Mouse (Mus musculus): Measurements from ENCODE around the gene Dab1. TPM values are rescaled to one million over a fixed set of nuclear protein-coding genes. Genes with fewer than 3 reads are reported as not detected.

The Dab1 gene
- polyA plus RNA-seq, 2 experiments: 0.19 to 0.34 TPM

- no peaks in the 10 kb centered on the region for H3K27me3 ChIP-seq (ENCODE audit: control insufficient read depth, insufficient read depth, low read length)
- no peak for ATAC-seq (ENCODE audit: insufficient read depth)
- H3K36me3 ChIP-seq (replicated peaks; ENCODE audit: control insufficient read depth, insufficient read depth, low read depth): no peaks in the 10 kb centered on the region
- no peaks in the 10 kb centered on the region for H3K9me3 ChIP-seq (ENCODE audit: control insufficient read depth, low read length)
- TF ChIP-seq CTCF (IDR thresholded peaks at IDR 0.05; ENCODE audit: low read depth) (no peak), EP300 (IDR thresholded peaks at IDR 0.05; ENCODE audit: low read depth) (no peak)
- H3K9ac ChIP-seq (replicated peaks): no peak overlapping the region
- DNase-seq (ENCODE audit: low read depth in 3 of 3, low spot score in 3 of 3): no peak
- H3K4me3 ChIP-seq (ENCODE audit: insufficient read depth in 1 of 2, low read depth in 2 of 2, low read length in 2 of 2): no peak overlapping the region
- 31% methylated on average over 3 of the region's 3 CpGs for WGBS (ENCODE audit: insufficient replicate concordance)
- H3K27ac ChIP-seq: no peak overlapping the region
- no peaks in the 10 kb centered on the region for H3K4me1 ChIP-seq (replicated peaks; ENCODE audit: control insufficient read depth in 2 of 2, insufficient read depth in 2 of 2, low read length in 1 of 2)
- no peak overlapping the region for H3K4me2 ChIP-seq (ENCODE audit: low read depth)
Measured at GRCm38 (mm10) chr4:103691717-103692116, 72.6 kb downstream of the Dab1 start.

- H3K36me3 ChIP-seq (replicated peaks; ENCODE audit: control insufficient read depth, insufficient read depth, low read depth): no peaks in the 10 kb centered on the region
- WGBS (ENCODE audit: insufficient replicate concordance): 38% methylated on average over 4 of the region's 4 CpGs
- no peak overlapping the region for H3K9ac ChIP-seq (replicated peaks)
- H3K4me1 ChIP-seq (replicated peaks; ENCODE audit: control insufficient read depth in 2 of 2, insufficient read depth in 2 of 2, low read length in 1 of 2): no peaks in the 10 kb centered on the region
- H3K4me2 ChIP-seq (ENCODE audit: low read depth): no peak overlapping the region
- ATAC-seq (ENCODE audit: insufficient read depth) (no peak), DNase-seq (ENCODE audit: low read depth in 3 of 3, low spot score in 3 of 3) (no peak)
- no peak overlapping the region for H3K27ac ChIP-seq
- TF ChIP-seq CTCF (IDR thresholded peaks at IDR 0.05; ENCODE audit: low read depth) (no peak), EP300 (IDR thresholded peaks at IDR 0.05; ENCODE audit: low read depth) (no peak)
- no peaks in the 10 kb centered on the region for H3K9me3 ChIP-seq (ENCODE audit: control insufficient read depth, low read length)
- H3K4me3 ChIP-seq (ENCODE audit: insufficient read depth in 1 of 2, low read depth in 2 of 2, low read length in 2 of 2): no peak overlapping the region
- H3K27me3 ChIP-seq (ENCODE audit: control insufficient read depth, insufficient read depth, low read length): no peaks in the 10 kb centered on the region
Measured at GRCm38 (mm10) chr4:103699755-103700154, 80.6 kb downstream of the Dab1 start.

GRCm38 (mm10) chr4:103700392-103700791, 81.2 kb downstream of the Dab1 start:
- ATAC-seq (ENCODE audit: insufficient read depth) (no peak), DNase-seq (ENCODE audit: low read depth in 3 of 3, low spot score in 3 of 3) (no peak)
- Histone ChIP-seq H3K9ac (replicated peaks) (no peak overlapping the region), H3K36me3 (replicated peaks; ENCODE audit: control insufficient read depth, insufficient read depth, low read depth) (no peaks in the 10 kb centered on the region), H3K9me3 (ENCODE audit: control insufficient read depth, low read length) (no peaks in the 10 kb centered on the region), H3K4me2 (ENCODE audit: low read depth) (no peak overlapping the region), H3K4me3 (ENCODE audit: insufficient read depth in 1 of 2, low read depth in 2 of 2, low read length in 2 of 2) (no peak overlapping the region), H3K4me1 (replicated peaks; ENCODE audit: control insufficient read depth in 2 of 2, insufficient read depth in 2 of 2, low read length in 1 of 2) (no peaks in the 10 kb centered on the region), H3K27ac (no peak overlapping the region), H3K27me3 (ENCODE audit: control insufficient read depth, insufficient read depth, low read length) (no peaks in the 10 kb centered on the region)
- no peak for TF ChIP-seq CTCF (IDR thresholded peaks at IDR 0.05; ENCODE audit: low read depth)
- no peak for TF ChIP-seq EP300 (IDR thresholded peaks at IDR 0.05; ENCODE audit: low read depth)
- WGBS (ENCODE audit: insufficient replicate concordance): 51% methylated on average over 6 of the region's 6 CpGs

GRCm38 (mm10) chr4:103702137-103702536, 83.0 kb downstream of the Dab1 start:
- peak in 1 of 3 experiments; percentile 6 for DNase-seq (ENCODE audit: low read depth in 3 of 3, low spot score in 3 of 3)
- H3K4me3 ChIP-seq (ENCODE audit: insufficient read depth in 1 of 2, low read depth in 2 of 2, low read length in 2 of 2): no peak overlapping the region
- H3K27me3 ChIP-seq (ENCODE audit: control insufficient read depth, insufficient read depth, low read length): no peaks in the 10 kb centered on the region
- no peaks in the 10 kb centered on the region for H3K9me3 ChIP-seq (ENCODE audit: control insufficient read depth, low read length)
- no peak overlapping the region for H3K9ac ChIP-seq (replicated peaks)
- TF ChIP-seq CTCF (IDR thresholded peaks at IDR 0.05; ENCODE audit: low read depth) (peak; percentile 42; the same call in 1 of the 2 replicates), EP300 (IDR thresholded peaks at IDR 0.05; ENCODE audit: low read depth) (no peak)
- WGBS (ENCODE audit: insufficient replicate concordance): 27% methylated on average over 3 of the region's 3 CpGs
- H3K27ac ChIP-seq: no peak overlapping the region
- H3K4me1 ChIP-seq (replicated peaks; ENCODE audit: control insufficient read depth in 2 of 2, insufficient read depth in 2 of 2, low read length in 1 of 2): no peaks in the 10 kb centered on the region
- no peak for ATAC-seq (ENCODE audit: insufficient read depth)
- no peaks in the 10 kb centered on the region for H3K36me3 ChIP-seq (replicated peaks; ENCODE audit: control insufficient read depth, insufficient read depth, low read depth)
- no peak overlapping the region for H3K4me2 ChIP-seq (ENCODE audit: low read depth)

- H3K9ac ChIP-seq (replicated peaks): no peak overlapping the region
- no peak overlapping the region for H3K27ac ChIP-seq
- no peaks in the 10 kb centered on the region for H3K9me3 ChIP-seq (ENCODE audit: control insufficient read depth, low read length)
- no peak for ATAC-seq (ENCODE audit: insufficient read depth)
- no peaks in the 10 kb centered on the region for H3K4me1 ChIP-seq (replicated peaks; ENCODE audit: control insufficient read depth in 2 of 2, insufficient read depth in 2 of 2, low read length in 1 of 2)
- no peak overlapping the region for H3K4me3 ChIP-seq (ENCODE audit: insufficient read depth in 1 of 2, low read depth in 2 of 2, low read length in 2 of 2)
- no peaks in the 10 kb centered on the region for H3K36me3 ChIP-seq (replicated peaks; ENCODE audit: control insufficient read depth, insufficient read depth, low read depth)
- no peak overlapping the region for H3K4me2 ChIP-seq (ENCODE audit: low read depth)
- H3K27me3 ChIP-seq (ENCODE audit: control insufficient read depth, insufficient read depth, low read length): no peaks in the 10 kb centered on the region
- 44% methylated on average over 2 of the region's 2 CpGs for WGBS (ENCODE audit: insufficient replicate concordance)
- TF ChIP-seq CTCF (IDR thresholded peaks at IDR 0.05; ENCODE audit: low read depth) (no peak), EP300 (IDR thresholded peaks at IDR 0.05; ENCODE audit: low read depth) (no peak)
- no peak for DNase-seq (ENCODE audit: low read depth in 3 of 3, low spot score in 3 of 3)
Measured at GRCm38 (mm10) chr4:103704477-103704876, 85.3 kb downstream of the Dab1 start.
